Mouse (Mus musculus) small intestine, adult 2 months (tissue): ENCODE data around the gene Stx7. TPM values are rescaled to one million over a fixed set of nuclear protein-coding genes. Genes with fewer than 3 reads are reported as not detected.
A peak's percentile ranks its signal among the peaks of the same experiment; 100 is the strongest.

Source experiments
- H3K27ac ChIP-seq: fragments of 200-500 bp; 2 replicates; pipeline ENCODE4 v1.5.1; 2012; ENCODE audit warnings: low read depth, low read length, control low read depth, inconsistent platforms; ENCODE audit not compliant: insufficient read depth
- H3K27me3 ChIP-seq: fragments of 200-500 bp; 2 replicates; pipeline ENCODE4 v1.6.1; 2012; ENCODE audit warnings: mild to moderate bottlenecking, moderate library complexity, low read length, inconsistent platforms; ENCODE audit not compliant: control insufficient read depth, insufficient read depth
- H3K36me3 ChIP-seq: fragments of 200-500 bp; 2 replicates; pipeline ENCODE4 v1.6.1; 2012; ENCODE audit warnings: mild to moderate bottlenecking, low read length, control low read depth, inconsistent platforms; ENCODE audit not compliant: control insufficient read depth, insufficient read depth
- H3K4me1 ChIP-seq: fragments of 200-500 bp; 2 replicates; pipeline ENCODE4 v1.6.1; 2012; ENCODE audit warnings: low read length, inconsistent platforms, mixed read lengths; ENCODE audit not compliant: control insufficient read depth, insufficient read depth, insufficient read length
- H3K4me3 ChIP-seq: fragments of 200-500 bp; 2 replicates; pipeline ENCODE4 v1.5.1; 2012; ENCODE audit warnings: low read depth, mild to moderate bottlenecking, control low read depth, inconsistent platforms, low read length, moderate library complexity
- CTCF ChIP-seq: fragments of 200-500 bp; IDR thresholded peaks from 2 replicates; pipeline ENCODE4 v1.5.1; 2012; ENCODE audit warnings: low read depth, mild to moderate bottlenecking, control low read depth, inconsistent platforms, low read length, moderate library complexity, mixed read lengths; ENCODE audit not compliant: insufficient replicate concordance, insufficient read length; ENCODE audit errors: extremely low read depth
- POLR2A ChIP-seq: fragments of 200-500 bp; IDR thresholded peaks from 2 replicates; pipeline ENCODE4 v1.6.1; 2012; ENCODE audit warnings: low read depth, mild to moderate bottlenecking, control low read depth, inconsistent platforms, low read length, moderate library complexity
- WGBS: fragments of 180-500 bp; shearing (Covaris S2); methylation state at CpG from one replicate; pipeline ENCODE4 v1.1.7; 2018; 5-methylcytosine and 5-hydroxymethylcytosine counted together
- polyA plus RNA-seq: library from polyadenylated mRNA; depleted of rRNA; stranded (reverse); fragments of >200 nt; gene quantifications from 2 replicates; pipeline ENCODE4 v1.2.3, GENCODE M21; 2012

The Stx7 gene
- polyA plus RNA-seq, 1 experiment, result 59.9 TPM

DNA sequence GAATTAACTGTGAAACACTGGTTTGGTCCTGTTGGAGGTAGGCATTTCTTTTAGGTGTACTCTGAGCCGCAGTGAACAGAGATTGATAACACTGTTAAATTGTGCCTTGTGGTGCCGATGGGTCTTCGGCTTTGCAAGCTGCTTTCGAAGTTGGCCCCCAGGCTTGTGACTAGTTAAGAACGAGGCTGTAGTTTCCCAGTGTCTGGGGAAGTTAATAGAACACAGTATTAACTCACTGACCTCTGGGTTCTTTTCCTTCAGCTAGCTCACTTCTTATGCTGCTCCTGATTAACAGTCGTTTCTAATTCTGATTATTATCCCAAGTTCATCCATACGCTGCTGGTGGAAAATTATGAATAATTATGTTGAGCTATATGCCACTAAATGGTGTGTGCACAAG lies 984 bp downstream of the Stx7 start:
- TF ChIP-seq CTCF (no peak), POLR2A (no peak)
- Histone ChIP-seq H3K27ac (no peak overlapping the region; the same call in 1 of the 2 replicates), H3K27me3 (no peaks in the 10 kb centered on the region), H3K36me3 (peaks cover 9% of the 10 kb centered on the region), H3K4me1 (peaks cover 14% of the 10 kb centered on the region; the same call in 1 of the 2 replicates), H3K4me3 (peak overlapping the region; percentile 59)
- 11% methylated on average over 7 of the region's 7 CpGs for WGBS

DNA sequence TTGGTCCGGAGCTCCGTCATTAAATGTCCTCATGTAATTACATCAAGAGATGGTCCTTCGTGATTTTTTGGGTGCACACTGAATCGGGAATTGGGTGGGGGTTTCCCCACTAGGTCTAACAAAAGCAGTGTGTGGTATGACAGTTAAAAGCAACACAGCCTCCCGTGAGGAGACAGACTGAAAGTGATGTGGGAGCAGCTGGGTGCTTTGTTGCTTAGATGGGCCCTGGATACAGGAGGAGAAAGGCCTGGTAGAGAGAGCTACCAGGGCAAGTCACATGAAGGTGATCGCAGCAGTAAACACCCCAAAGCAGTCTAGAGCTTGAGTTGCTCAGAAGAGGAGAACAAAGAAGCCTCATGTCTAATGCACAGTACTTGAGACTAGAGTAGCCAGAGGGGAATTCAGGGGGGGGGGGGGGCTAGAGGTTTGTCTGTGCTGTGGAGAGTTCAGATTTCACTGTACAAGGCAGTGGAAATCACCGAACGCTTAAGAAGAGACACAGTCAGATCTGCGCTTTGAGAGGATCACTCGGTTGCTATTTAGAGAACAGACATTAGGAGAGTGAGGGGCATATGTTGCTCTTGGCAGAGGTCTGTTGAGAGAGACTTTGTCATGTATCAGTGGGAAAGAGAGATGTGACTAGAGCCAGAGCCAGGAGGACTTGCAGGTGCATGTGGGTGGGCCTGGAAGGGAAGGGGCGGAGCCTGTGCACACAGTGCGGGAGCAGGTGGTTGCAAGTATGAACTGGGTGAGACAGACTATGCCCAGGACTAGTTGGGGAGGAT lies 9.6 kb downstream of the Stx7 start:
- Histone ChIP-seq H3K36me3 (peaks cover 40% of the 10 kb centered on the region), H3K4me1 (peaks cover 9% of the 10 kb centered on the region), H3K27me3 (no peaks in the 10 kb centered on the region), H3K4me3 (no peak overlapping the region), H3K27ac (no peak overlapping the region)
- 84% methylated on average over 12 of the region's 12 CpGs for WGBS
- TF ChIP-seq POLR2A, result no peak
- no peak for TF ChIP-seq CTCF

DNA sequence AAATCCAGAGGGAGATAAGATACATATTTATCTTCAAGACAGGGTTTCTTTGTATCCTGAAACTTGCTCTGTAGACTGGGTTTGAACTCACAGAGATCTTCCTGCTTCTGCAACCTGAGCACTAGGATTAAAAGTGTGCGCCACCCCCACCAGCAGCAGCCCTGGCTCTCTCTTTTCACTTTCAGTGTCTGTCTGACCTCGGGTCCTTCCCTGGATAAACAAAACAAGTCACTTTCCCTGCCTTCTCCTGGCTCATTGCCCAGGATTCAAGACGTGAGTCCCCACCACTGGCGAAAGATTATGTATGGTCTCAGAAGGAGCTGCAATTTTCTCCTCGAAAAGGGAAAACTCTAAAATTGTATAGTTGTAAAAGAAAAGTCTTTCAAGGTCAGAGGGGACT lies 10.5 kb downstream of the Stx7 start:
- 52% methylated on average over 5 of the region's 5 CpGs for WGBS
- H3K36me3 ChIP-seq, result peaks cover 36% of the 10 kb centered on the region
- no peaks in the 10 kb centered on the region for H3K27me3 ChIP-seq
- TF ChIP-seq CTCF, result no peak
- no peak for TF ChIP-seq POLR2A
- H3K27ac ChIP-seq, result no peak overlapping the region
- H3K4me3 ChIP-seq, result no peak overlapping the region
- H3K4me1 ChIP-seq, result peaks cover 9% of the 10 kb centered on the region

DNA sequence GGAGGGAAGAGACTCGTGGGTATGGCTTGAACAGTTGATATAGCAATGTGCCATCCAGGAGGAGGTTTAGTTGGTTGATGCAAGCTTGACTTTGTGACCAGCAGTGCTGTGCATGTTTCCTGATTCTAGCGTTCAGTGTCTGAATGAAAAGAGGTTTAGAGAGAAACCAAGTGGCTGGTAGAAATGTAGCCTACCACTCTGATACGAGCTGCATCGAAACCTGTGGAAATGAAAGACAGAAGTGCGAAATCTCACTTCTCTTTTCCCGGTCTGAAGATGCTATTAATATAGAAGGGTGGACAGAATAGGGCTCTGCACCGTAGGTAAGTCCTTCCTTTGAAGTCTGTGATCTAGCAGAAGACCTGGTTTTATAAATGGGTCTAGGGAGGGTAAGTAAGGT lies 11.2 kb downstream of the Stx7 start:
- Histone ChIP-seq H3K36me3 (peaks cover 30% of the 10 kb centered on the region), H3K4me3 (no peak overlapping the region), H3K4me1 (peaks cover 14% of the 10 kb centered on the region), H3K27ac (0 out of 2 replicates have a peak overlapping the region, but pooled peaks have one; percentile 12), H3K27me3 (no peaks in the 10 kb centered on the region)
- no peak for TF ChIP-seq CTCF
- TF ChIP-seq POLR2A, result no peak
- 76% methylated on average over 7 of the region's 7 CpGs for WGBS

DNA sequence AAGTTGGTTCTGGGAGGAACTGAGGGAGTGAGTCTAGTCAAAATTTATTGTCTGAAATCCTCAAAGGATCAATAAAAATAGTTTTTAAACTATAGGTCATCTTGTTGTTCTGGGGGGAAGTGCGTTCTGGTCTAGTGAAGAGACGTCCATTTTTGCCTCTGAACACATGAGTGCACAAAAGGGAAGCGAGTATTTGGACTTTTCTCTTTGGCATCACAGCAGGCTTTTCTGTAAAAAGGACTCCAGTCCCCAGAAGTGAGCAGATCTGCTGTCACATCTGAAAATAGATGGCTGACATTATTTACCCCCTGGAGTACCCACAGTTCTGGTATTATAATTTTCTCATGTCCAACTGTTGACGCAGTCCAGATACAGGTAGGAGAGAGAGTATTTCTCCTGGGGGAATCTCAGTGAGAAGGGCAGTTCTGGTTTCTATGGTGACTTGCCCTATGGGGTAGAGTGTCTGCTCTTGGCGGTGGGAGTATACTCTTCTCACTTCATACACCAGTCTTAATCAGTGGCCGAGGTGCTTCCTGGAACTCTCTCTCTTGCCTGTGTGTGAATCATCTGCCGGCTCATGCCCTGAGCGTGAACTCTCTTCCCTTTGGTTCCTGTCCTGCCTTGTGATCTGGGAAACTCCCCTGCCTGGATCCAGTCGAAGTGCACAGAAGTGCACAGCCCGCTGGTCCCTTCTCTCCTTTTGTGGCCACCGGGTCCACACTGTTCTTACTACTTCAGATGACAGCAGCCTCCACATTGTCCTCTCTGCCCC lies 15.2 kb downstream of the Stx7 start:
- Histone ChIP-seq H3K4me1 (peaks cover 17% of the 10 kb centered on the region), H3K27me3 (no peaks in the 10 kb centered on the region), H3K4me3 (no peak overlapping the region), H3K27ac (peak overlapping the region; percentile 45), H3K36me3 (peaks cover 9% of the 10 kb centered on the region)
- WGBS, result 36% methylated on average over 11 of the region's 11 CpGs
- TF ChIP-seq POLR2A (no peak), CTCF (no peak)

DNA sequence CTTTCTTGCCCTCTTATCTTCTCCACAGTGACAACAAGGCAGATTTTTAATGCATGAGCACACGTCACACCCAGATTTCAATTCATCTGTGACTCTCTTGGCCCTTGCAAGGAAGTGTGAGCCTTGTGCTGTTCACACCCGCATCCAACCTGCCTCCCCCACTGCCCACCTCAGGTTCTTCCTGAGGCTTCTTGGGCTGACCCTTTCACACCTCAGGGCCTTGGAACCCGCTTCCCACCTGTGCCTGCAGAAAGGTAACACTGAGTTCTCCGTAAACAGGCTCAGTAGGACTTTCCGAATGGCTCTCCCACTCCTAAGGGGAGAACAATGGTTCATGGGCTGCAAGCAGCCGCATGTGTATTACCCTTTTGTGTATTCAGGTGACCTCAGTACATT lies 15.8 kb downstream of the Stx7 start:
- peak overlapping the region; percentile 29 for H3K27ac ChIP-seq
- H3K4me3 ChIP-seq, result no peak overlapping the region
- no peaks in the 10 kb centered on the region for H3K27me3 ChIP-seq
- peaks cover 7% of the 10 kb centered on the region; the same call in 1 of the 2 replicates for H3K36me3 ChIP-seq
- 72% methylated on average over 6 of the region's 6 CpGs for WGBS
- no peak for TF ChIP-seq POLR2A
- no peak for TF ChIP-seq CTCF
- peaks cover 22% of the 10 kb centered on the region for H3K4me1 ChIP-seq

DNA sequence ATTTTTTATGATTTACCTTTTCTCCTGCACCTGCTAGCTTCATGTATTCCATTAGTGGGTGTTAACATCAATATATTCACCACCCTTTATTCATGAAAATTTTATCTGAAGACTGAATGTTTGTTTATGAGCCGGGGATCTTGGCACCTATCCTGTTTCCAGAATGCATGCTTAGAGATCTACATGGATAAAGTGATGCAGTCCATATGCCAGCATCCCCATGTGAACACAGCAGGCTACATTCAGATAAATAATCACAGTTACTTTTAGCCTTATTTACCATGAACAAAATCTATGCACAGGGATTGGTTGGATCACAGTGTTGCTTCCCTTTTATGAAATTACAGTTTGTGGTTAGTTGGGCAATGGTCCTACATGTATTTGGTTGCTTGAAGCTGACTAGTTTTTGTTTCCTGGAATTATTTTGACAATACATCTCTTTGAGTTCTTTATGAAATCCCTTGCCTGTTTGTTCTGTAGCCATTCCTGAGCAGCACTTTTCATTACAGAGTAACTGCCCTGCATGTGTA lies 16.5 kb downstream of the Stx7 start:
- 14% methylated on average over 1 of the region's 1 CpGs for WGBS

More for the DNA sequence above, 16.5 kb downstream of the Stx7 start:
- no peak for TF ChIP-seq POLR2A
- no peak for TF ChIP-seq CTCF
- Histone ChIP-seq H3K4me1 (peaks cover 22% of the 10 kb centered on the region), H3K27ac (no peak overlapping the region), H3K4me3 (no peak overlapping the region), H3K27me3 (no peaks in the 10 kb centered on the region), H3K36me3 (peaks cover 7% of the 10 kb centered on the region; the same call in 1 of the 2 replicates)
